Mouse (Mus musculus) bone marrow, adult 2 months (tissue): ENCODE results near the gene Eif4g2. TPM values are rescaled to one million over a fixed set of nuclear protein-coding genes. Genes with fewer than 3 reads are reported as not detected.
A peak's percentile ranks its signal among the peaks of the same experiment; 100 is the strongest.

Experiments used
- H3K27ac ChIP-seq: fragments of 200-500 bp; 2 replicates; pipeline ENCODE4 v1.5.1; 2012; ENCODE audit warnings: low read depth, mild to moderate bottlenecking, control low read depth, inconsistent platforms, low read length; ENCODE audit not compliant: control insufficient read depth, poor library complexity, insufficient read depth
- H3K4me1 ChIP-seq: fragments of 200-500 bp; 2 replicates; pipeline ENCODE4 v1.6.1; 2011; ENCODE audit warnings: low read length; ENCODE audit not compliant: control insufficient read depth, insufficient read depth
- H3K4me3 ChIP-seq: fragments of 200-500 bp; replicated peaks from 2 replicates; pipeline ENCODE3; 2011; ENCODE audit warnings: mild to moderate bottlenecking, low read depth, low read length, control low read depth; ENCODE audit not compliant: control insufficient read depth
- CTCF ChIP-seq: fragments of 200-500 bp; IDR thresholded peaks from 2 replicates; pipeline ENCODE4 v1.5.1; 2011; ENCODE audit warnings: low read length, control low read depth; ENCODE audit not compliant: control insufficient read depth, insufficient read depth
- POLR2A ChIP-seq: fragments of 200-500 bp; IDR thresholded peaks from 2 replicates; pipeline ENCODE4 v1.6.1; 2011; ENCODE audit warnings: low read depth, mild to moderate bottlenecking, control low read depth, low read length, borderline replicate concordance; ENCODE audit not compliant: control insufficient read depth
- WGBS: fragments of 180-500 bp; shearing (Covaris S2); methylation state at CpG from one replicate; pipeline ENCODE4 v1.1.7; 2018; 5-methylcytosine and 5-hydroxymethylcytosine counted together
- polyA plus RNA-seq: library from polyadenylated mRNA; stranded (reverse); fragments of >200 nt; gene quantifications from 2 replicates; pipeline ENCODE4 v1.2.4, GENCODE M21; 2011; ENCODE audit warnings: low replicate concordance; ENCODE audit not compliant: missing spikeins, insufficient read depth, insufficient read length

Eif4g2 gene
- polyA plus RNA-seq, 1 experiment: 239 TPM

- no peak for TF ChIP-seq CTCF
- no peak for TF ChIP-seq POLR2A
- Histone ChIP-seq H3K4me1 (no peaks in the 10 kb centered on the region), H3K27ac (no peak overlapping the region), H3K4me3 (no peak overlapping the region)
- 86% methylated on average over 1 of the region's 1 CpGs for WGBS
These were observed 19.9 kb downstream of the Eif4g2 start for GRCm38 (mm10) chr7:111062971-111063370.

GRCm38 (mm10) chr7:111059527-111059926, 23.3 kb downstream of the Eif4g2 start:
- no peak for TF ChIP-seq CTCF
- WGBS: 81% methylated on average over 5 of the region's 5 CpGs
- Histone ChIP-seq H3K27ac (no peak overlapping the region), H3K4me3 (no peak overlapping the region), H3K4me1 (no peaks in the 10 kb centered on the region)

- H3K4me1 ChIP-seq: no peaks in the 10 kb centered on the region
- H3K27ac ChIP-seq: no peak overlapping the region
- no peak overlapping the region for H3K4me3 ChIP-seq
- 59% methylated on average over 3 of the region's 3 CpGs for WGBS
- TF ChIP-seq CTCF (no peak), POLR2A (no peak)
These were observed 26.7 kb downstream of the Eif4g2 start for GRCm38 (mm10) chr7:111055984-111056657.

- Histone ChIP-seq H3K4me1 (no peaks in the 10 kb centered on the region), H3K4me3 (no peak overlapping the region), H3K27ac (no peak overlapping the region)
- no peak for TF ChIP-seq POLR2A
- TF ChIP-seq CTCF: no peak
- 92% methylated on average over 19 of the region's 19 CpGs for WGBS
These were observed 27.6 kb downstream of the Eif4g2 start for GRCm38 (mm10) chr7:111055221-111055620.

- H3K4me3 ChIP-seq: no peak overlapping the region
- TF ChIP-seq POLR2A (no peak), CTCF (peak; percentile 93)
- H3K27ac ChIP-seq: no peak overlapping the region
- no peaks in the 10 kb centered on the region for H3K4me1 ChIP-seq
- WGBS: 63% methylated on average over 6 of the region's 6 CpGs
These were observed 33.0 kb downstream of the Eif4g2 start for GRCm38 (mm10) chr7:111049652-111050421.

- 94% methylated on average over 5 of the region's 5 CpGs for WGBS
- TF ChIP-seq POLR2A: no peak
- no peak for TF ChIP-seq CTCF
- Histone ChIP-seq H3K4me3 (no peak overlapping the region), H3K27ac (no peak overlapping the region), H3K4me1 (no peaks in the 10 kb centered on the region)
These were observed 33.9 kb downstream of the Eif4g2 start for GRCm38 (mm10) chr7:111048920-111049319.

- Histone ChIP-seq H3K27ac (peak overlapping the region; percentile 90), H3K4me3 (peak overlapping the region; percentile 80), H3K4me1 (no peaks in the 10 kb centered on the region; the same call in 1 of the 2 replicates)
- under 1% methylated on average over 29 of the region's 29 CpGs for WGBS
- TF ChIP-seq POLR2A: no peak
- TF ChIP-seq CTCF: no peak
These were observed 53.7 kb downstream of the Eif4g2 start for GRCm38 (mm10) chr7:111029046-111029553.

DNA sequence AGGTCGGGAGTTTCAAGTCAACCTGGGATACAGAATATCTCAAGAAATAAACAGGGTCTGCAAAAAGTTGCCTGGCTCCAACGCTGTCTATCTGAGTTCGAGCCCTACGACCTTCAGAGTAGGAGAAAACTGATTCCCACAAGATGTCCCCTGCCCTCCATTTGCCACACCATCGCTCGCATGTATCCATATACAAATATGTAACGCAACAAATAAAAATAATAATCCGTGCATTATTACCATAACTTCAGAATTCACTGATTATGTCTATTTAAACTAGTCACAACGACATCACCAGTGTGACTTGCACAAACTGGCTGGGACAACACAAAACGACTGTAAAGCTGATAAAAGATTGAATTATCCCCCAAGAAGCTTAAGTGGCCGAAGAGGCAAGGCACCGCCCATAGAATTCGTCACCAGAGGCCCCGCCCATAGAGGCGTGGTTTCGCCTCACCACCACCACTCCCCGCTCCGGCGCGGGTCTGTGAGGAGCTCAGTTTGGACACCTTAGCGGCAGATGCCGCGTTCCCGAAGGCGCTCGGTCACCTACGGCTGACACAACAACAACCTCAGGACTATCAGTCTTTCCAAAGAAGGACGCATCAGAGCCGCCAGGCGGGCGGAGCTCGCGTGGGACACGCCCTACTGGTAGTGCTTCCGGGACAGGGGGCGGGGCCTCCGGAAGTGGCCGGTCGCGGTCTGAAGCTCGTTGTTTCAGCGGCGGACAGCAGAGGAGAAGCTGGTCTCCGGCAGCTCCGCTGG, 54.4 kb downstream of the Eif4g2 start, which contains the start of gene Ctr9:
TSS of gene Ctr9 (plus strand) at position 671 of the 765 bp plus-strand sequence.
- H3K4me1 ChIP-seq: no peaks in the 10 kb centered on the region; the same call in 1 of the 2 replicates
- TF ChIP-seq POLR2A (peak; percentile 78; the same call in 1 of the 2 replicates), CTCF (no peak)

More for the DNA sequence above, 54.4 kb downstream of the Eif4g2 start, which contains the start of gene Ctr9:
- WGBS: 7% methylated on average over 45 of the region's 45 CpGs
- Histone ChIP-seq H3K4me3 (peak within 1 kb of the TSS; percentile 80), H3K27ac (peak within 1 kb of the TSS; percentile 90)
